In genomic region chr5:135175086-135175485, GRCm38 (mm10) we compare ENCODE assay signal across 18 mouse cellular contexts.
"Had no signal": no experiment of that assay in that cellular context is flagged by ENCODE, and none has a peak within 500 bp of the region (broad histone marks: within the 10 kb centered on the region; RNA-seq: fewer than 3 reads in every experiment).

No protein-coding gene starts in this region.

- H3K27ac ChIP-seq: liver, embryonic 13.5 days; midbrain, embryonic 15.5 days; neural tube, embryonic 13.5 days; stomach, embryonic 15.5 days had no signal

- H3K4me3 ChIP-seq: left cerebral cortex, adult 2 months; liver, embryonic 13.5 days; midbrain, embryonic 15.5 days; myocyte; neural tube, embryonic 13.5 days; stomach, embryonic 15.5 days had no signal

- ATAC-seq: midbrain, embryonic 15.5 days had no signal

- DNase-seq: kidney, adult 2 months; kidney, postnatal 10 days; kidney, postnatal 36 days; layer of hippocampus, adult 9-11 months; layer of hippocampus, postnatal 36 days; liver, embryonic 13.5 days; lung, adult 2 months; lung, postnatal 14 days; lung, postnatal 4 days; retina, postnatal 1 day; spleen, adult 18-20 months; thymus, postnatal 36 days had no signal

- H3K9me3 ChIP-seq: liver, embryonic 13.5 days; midbrain, embryonic 15.5 days; neural tube, embryonic 13.5 days; stomach, embryonic 15.5 days had no signal

- H3K27me3 ChIP-seq: liver, embryonic 13.5 days; midbrain, embryonic 15.5 days; neural tube, embryonic 13.5 days; stomach, embryonic 15.5 days had no signal

- H3K4me2 ChIP-seq: liver, embryonic 13.5 days; midbrain, embryonic 11.5 days; midbrain, embryonic 15.5 days; neural tube, embryonic 13.5 days; stomach, embryonic 15.5 days had no signal

- H3K9ac ChIP-seq: liver, embryonic 13.5 days; midbrain, embryonic 15.5 days; stomach, embryonic 15.5 days had no signal
